Mouse (Mus musculus) cerebellum, adult 11-12 months (tissue): Measurements from ENCODE around the gene Kctd21.

Experiments
- DNase-seq: peaks from one replicate; pipeline ENCODE4 v3.0.0; 2022

The Kctd21 gene

DNA sequence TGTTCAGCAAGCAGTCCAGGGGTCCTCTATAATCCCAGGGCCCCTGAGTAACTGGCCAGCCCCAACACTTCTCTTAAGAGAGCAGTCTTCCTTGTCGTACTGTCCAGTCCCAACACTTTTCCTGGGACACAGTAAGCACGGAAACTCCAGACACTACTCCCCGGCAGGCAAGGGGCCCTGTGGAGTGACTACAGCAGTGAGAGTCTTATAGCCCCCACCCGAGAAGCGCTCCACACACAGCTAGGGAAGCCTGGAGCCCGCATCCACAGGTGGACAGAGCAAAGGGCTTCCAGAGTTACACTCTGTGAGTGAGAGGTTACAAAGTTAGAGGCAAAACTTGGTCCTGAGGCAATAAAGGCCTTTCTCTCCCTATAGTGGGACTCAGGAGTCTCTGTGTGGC lies 17.3 kb downstream of the Kctd21 start:
- no peak for DNase-seq

DNA sequence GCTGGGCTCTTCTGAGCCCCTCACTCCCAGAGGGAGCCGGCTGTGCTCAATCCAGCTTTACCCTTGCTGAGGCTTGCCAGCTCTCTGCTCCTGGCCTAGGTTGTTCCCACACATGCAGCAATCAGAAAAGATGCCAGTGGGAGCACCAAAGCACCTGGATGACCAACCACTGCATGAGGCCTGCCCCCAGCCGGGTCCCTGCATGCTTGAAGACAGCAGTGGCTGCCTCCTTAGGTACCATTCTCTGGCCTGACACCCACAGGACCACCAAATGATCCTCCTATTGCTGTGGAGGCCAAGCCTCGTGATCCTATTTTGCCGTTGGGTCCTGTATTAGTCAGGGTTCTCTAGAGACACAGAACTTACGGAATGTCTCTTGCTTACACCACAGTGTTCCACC lies 18.8 kb downstream of the Kctd21 start:
- peak; percentile 3 for DNase-seq

DNA sequence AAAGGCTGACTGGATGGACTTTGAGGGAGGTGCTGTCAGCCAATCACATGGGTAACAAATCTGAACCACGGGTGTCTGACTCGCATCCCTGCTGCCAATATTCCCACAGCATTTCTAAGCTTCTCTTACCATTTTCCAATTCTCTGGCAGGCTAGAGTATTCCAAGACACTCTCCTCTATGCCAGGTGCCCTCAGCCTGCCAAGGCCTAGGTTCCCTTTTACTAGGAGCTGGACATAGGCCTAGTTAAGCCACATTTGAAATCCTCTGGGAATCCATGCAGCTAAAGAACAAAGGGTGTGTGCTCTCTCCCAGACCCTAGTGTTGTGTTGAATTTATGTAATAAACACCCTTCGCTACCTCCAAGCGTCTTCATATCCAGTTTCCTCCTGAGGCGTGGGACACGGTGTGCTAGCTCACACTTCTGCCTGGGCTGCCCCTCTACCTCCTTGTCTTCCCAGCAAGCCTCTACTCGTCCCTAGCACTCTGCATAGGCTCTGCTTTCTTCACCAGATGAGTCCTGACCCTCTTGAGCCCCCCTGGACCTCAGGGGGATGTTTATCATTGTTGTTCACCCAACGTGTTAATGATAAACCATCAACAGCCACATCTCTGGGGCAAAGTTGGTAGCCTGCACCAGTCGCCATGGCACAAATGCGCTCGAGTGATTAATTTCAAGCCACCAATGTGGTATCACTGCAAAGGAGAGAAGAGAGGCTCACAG lies 19.8 kb downstream of the Kctd21 start:
- peak; percentile 7 for DNase-seq

DNA sequence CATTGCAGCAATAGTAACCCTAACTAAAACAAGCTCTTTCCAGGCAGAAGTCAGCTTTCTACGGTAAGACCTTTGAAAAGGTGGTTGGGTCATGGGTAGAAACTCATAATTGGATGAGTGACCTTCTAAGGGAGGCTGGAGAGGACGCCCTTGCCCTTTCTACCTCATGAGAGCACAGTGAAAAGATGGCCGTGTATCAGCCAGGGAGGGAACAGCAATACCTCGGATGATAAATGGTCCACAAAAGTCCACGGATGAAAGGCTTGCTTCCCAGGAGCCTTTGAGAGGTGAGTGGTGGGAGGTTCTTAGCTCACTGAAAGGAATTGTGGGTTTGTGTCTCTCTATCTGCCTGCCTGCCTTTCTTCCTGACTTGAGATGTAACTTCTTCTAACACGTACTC lies 21.2 kb downstream of the Kctd21 start:
- DNase-seq: peak; percentile 1

DNA sequence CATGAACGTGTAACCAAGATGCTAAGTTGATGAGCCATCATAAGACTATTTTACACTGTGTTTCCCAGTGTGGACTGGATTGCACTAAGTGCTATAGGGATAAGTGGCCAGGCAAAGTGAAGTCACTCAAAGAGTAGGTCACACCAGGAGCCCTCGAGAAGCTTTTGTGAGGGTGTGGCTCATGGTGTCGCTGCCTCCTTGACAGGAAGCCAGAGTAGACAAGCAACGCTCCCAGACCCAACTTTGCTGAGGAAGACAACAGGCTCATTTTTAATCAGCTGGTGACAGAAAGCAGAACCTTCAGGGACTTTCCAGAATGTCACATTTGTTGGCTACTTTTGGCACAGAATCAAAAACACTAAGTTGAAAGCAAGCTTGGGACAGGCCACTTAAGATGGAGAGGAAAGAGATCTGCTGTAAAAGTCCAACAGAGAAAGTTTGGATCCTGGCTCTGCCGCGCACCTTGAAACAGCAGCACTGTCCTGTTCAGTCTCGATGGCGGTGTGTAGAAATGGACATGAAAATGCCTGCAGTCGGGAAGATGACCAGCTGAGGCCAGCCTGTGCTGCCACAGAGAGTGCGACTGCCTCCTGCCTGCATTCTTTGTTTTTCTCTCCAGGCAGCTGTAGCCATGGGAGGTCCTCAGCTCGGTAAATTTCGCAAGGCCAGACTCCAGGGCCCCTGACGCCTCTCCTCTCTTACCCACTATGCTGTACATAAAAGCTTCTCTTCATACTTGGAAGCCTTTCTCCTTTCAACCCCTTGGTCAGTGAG lies 23.1 kb downstream of the Kctd21 start:
- DNase-seq: peak; percentile 3

DNA sequence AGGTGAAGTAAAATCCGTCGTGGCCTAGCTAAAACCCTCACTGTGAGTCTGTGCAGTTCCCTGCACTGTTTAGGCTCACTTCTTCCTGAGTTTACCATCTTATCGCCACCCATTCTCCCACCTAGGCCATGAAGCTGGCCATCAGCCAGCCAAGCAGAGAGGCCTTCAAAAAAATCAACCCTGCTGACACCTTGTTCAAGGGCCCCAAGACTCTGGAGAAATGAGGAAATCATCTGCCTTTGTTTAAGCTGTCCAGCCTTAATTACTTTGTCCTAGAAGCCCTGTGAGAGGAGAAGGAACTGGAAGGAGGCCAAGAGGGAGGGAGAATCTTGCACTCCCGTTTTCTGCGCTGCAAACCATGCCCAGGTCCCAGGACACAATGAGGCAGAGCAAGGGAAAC lies 24.1 kb downstream of the Kctd21 start:
- peak; percentile 0 for DNase-seq

DNA sequence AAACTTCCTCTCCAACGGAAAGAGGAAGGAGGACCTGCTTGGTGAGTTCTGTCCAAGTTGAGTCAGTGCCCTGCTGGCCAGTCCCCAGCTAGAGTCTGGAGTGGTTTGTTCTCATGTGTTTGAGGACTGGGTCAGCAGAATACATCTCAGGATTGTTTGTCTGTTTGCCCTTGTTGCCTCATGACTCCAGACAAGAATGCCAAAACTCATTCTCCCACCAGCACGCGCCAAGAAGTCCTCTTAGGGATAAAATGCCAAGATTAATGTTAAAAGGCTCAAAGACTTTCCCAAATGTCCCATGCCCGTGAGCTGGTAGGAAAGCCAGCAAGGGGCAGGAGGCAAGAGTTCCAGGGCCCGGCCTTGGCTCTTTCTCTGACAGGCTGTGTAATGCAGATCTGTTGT lies 24.7 kb downstream of the Kctd21 start:
- DNase-seq: peak; percentile 14

DNA sequence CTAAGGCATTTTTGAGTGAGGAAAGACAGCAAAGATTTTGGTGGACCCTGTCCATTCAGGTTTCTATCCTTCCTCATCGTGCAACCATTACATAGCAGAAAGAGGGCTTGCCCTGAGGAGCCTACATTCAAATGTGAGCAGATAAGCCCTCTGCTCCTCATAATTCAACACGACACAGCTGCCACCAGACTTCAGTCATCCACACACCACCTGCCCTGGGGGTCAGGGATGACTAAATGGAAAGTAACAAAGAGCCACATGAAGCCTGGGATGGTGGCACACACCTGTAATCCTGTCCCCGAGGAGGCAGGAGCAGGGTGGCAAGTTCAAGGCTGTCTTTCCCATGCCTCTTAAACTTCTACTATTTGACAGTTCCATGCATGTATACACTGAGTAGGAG lies 25.7 kb downstream of the Kctd21 start:
- DNase-seq: no peak

DNA sequence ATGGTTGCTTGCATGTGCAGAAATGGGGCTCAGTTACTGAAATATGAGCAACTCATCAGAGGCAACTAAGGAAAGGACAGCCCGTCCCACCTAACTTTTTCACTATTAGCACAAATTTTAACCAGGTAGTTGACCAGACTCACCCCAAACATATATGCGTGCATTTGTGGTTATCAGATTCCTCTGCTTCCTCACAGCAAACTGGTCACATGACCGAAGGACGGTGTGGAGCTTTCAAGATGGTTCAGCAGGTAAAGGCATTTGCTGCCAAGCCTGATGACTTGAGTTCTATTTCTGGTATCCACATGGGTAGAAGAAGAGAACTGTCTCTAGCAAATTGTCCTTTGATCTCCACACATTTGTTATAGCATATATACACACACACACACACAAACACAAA lies 26.2 kb downstream of the Kctd21 start:
- DNase-seq: no peak

DNA sequence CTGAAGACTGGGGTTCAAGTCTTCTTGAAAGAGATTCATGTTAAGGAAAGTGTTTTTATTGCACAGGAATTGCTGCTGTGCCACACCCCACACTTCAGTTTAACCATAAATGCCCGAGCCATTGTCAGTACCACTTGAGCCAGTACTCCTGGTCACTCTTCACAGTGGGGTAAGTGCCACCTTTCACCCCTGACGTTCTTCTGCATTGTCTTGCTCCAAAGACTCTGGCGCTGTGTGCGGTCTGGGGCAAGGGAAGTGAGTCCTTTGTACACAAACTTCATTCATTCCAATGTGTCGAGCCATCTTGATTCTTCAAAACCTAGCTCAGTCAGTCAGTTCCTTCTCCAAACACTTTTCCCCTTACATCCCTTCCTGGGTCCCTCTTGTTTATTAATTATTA lies 28.0 kb downstream of the Kctd21 start:
- DNase-seq: no peak

DNA sequence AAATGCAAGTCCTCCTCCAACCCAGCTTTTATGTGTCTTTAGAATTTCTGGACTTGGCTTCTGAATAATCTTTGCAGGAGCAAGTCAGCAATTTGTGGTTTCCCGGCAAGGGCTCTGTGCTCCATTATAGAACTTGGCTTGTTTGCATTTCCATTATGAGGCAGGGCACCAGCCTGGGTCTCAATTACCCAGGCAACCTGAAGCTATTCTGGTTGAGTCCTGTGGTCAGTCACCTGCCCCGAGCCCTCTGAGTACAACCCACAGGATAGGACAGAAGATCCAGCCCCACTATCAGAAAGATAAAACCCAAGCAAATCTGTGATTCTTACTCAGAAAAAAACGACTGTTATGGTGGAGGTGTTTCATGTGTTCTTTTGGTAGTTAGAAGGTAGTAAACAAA lies 28.8 kb downstream of the Kctd21 start:
- DNase-seq: peak; percentile 0

DNA sequence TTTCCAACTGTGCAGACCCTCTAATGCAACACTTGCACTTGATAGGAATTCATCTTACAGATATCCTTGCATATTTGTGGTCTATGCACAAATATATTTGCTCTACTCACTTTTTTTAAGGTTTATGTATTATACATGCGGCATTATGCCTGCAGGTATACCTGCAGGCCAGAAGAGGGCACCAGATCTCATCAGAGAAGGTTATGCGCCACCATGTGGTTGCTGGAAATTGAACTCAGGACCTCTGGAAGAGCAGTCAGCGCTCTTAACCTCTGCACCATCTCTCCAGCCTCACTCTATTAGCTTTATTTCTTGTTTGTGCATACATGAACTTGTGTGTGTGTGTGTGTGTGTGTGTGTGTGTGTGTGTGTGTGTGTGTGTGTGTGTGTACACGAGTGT lies 29.3 kb downstream of the Kctd21 start:
- DNase-seq: peak; percentile 1

DNA sequence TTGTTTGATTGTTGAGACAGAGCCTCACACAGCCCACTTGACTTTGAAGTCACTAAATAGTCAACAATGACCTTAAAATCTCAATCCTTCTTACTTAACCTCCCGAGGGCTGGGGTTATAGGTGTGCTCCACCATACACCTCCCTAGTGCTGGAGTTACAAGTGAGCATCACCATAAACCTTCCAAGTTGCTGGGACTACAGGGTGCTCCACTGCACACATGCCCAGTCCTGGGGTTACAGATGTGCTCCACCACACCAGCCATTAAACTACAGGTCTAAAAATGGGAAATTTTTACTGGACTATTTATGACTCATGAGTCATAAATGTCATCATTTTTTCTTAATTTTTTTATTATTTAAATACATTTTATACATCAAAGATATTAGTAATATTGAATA lies 33.8 kb downstream of the Kctd21 start:
- no peak for DNase-seq

DNA sequence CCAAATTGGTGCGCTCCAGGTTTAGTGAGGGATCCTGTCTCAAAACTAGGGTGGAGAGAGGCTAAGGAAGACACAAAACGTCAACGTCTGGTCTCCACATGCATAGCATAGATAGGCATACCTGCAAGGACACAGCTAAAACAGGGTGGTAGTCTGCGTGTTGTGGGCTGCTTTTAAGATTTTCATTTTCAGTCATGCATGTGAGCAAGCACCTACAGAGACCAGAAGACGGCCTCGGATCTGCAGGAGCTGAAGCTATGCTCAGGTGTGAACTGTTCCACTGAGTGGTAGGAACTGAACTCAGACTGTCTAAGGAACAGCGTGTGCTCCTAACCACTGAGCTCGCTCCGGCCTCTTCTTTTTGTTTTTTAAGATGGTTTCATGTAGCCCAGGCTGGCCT lies 43.0 kb downstream of the Kctd21 start:
- DNase-seq: no peak

DNA sequence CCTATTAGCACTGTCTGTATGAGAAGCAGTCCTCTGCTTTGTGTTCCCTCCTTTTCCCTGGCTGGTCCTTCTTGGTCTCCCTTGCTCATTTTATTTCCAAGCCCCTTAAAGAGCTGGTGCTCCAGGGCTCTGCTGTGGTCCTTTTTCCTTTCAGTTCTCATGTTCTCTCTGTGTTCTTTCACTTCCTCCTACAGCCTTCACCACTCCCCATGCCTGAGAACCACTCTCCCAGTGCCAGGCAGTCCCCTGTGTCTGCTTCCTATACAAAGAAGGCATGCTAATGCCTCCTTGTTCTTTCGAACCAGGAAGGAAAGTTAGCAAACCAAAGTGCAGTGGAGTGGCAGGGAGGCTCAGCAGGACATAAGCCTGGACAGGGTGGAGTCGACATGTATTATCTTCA lies 43.8 kb downstream of the Kctd21 start:
- DNase-seq: no peak

DNA sequence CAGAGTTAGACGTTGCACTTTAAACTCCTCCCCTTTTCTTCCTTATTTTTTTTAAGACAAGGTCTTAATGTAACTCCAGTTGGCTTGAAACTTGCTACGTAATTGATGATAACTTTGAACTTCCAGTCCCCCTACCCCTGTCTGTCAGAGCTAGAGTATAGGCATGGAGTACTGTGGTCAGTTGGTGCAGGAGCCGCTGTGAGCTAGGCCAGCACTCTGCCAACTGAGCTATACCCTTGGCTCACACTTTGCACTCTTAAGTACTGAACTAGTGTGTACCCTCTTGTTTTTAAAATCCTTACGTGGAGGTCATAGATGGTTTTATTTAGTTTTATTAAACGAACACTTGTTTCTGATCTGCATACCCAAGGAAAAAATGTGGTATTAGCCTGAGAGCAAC lies 47.2 kb downstream of the Kctd21 start:
- DNase-seq: no peak

DNA sequence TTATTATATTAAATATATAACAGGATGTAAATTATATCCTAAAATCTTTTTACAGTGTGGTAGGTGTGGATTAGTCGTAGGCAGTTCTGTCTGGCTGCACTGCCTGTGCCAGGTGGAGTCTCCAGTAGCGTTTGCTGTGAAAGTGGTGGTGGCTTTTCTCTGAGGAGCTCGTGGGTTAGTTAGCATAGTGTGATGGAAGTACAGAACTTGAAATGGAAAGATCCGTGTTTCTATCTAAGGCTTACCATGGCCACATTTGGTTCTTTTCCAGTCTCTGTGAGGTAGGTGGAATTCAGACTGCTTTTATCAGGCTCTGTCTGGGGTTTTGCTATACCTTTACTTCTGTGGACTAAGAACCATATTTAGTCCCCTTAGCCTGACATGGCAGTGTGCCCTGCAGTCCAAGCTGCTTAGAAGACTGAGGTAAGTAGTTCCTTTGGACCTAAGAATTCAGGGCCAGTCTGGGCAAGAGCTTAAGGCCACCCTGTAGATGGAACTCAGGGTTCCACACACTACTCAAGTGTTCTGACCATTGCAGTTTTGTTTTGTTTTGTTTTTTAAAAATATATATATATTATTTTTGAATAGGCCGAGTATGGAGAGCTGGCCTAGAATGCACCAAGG lies 48.5 kb downstream of the Kctd21 start:
- no peak for DNase-seq

DNA sequence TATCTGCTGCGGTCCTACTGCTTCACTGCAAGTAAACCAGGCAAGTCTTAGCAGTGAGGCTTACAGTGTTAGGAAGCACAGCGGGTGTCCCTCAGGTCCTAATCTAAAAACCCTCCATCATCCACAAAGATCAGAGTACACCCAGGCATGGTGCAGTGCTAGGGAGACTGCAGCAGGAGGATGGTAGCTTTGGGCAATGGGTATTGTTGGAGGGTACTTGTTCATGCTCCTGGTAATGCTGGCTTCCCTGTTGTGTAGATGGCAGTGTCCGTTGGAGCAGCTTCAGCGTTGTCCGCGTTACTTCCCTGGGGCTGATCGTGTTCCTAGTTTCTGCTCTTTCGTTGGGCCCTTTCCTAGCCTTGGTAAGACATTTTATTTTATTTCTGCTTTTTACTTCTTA lies 50.5 kb downstream of the Kctd21 start:
- DNase-seq: no peak

DNA sequence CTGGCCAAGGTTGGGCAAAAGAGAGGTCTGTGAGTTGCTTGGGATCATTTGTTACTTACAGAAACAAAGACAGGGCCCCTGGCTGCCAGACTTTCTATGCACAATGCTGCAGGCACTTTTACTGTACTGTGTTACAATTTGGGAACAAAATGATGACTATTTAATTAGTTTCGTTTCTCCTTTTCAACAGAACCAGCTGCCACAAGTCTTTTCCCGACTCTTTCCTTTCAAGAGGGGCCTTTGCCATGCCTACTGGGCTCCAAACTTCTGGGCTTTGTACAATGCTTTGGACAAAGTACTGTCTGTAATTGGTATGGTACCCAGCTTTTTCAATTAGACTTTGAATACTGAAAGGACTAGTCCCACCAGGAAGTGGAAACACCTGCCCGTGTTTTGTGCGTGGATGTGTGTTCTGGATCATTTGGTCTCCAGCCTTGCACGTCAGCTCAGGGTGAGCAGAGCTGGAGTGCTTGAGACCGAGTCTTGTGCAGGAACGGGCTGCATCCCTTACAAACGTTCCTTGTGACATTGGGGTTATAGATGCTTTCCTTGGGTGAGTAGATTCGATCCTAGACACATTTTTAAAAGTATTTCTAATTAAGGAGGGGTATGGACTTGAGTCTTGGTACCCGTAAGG lies 51.5 kb downstream of the Kctd21 start:
- DNase-seq: no peak

DNA sequence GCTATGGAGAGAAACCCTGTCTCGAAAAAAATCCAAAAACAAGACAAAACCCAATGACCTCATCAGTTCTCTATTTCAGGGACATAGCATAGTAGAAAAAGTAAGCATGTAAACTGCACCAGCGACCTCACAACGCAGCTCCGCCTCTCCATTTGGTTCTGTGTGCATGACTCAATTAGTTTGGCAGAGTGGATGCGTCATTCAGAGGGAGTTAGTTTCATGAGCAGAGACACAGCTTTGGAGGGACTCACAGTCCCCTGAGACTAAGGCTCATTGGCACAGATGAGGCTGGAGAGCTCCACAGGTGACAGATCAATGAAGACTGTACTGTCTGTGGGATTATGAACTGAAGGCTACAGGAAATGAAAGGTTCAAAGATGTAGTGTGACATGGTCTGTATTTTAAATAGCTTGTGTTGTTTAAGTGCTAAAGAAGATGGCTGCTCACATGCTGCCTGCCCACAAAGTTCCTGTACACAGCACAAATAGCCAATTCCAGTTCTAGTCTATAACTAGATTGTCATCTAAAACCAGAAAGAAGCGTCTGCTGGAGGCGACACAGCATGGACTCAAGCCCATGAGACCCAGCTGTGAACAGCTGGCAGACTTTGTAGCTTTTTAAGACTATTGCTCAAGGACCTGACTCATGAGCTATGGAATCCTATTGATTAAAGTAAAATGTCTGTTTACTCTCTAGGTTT lies 54.1 kb downstream of the Kctd21 start:
- DNase-seq: peak; percentile 44

DNA sequence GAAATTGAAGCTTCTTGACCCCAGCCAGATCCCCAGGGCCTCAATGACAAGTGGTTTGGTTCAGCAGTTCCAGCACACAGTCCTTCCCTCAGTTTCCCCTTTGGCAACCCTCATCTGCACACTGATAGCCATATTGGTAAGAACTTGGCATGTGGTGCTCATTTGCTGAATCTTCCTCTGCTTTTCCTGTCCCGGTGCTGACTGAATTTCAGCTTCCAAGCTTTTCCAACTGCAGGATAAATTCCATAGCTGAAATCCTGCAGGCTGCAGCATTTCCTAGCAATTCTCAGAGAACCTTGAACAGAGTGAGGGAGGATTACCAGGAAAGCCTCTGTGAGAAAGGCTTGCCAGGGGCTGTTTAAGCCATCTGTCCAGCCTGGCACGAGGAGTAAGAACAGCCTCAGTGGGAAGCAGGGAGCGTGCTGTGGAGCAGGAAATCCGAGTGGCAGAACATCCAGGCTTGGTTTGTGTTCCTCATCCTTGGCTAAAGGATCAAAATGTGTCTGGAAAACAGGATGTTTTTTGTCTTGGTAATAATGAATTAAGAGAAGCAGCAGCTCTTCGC lies 54.8 kb downstream of the Kctd21 start:
- DNase-seq: peak; percentile 97

DNA sequence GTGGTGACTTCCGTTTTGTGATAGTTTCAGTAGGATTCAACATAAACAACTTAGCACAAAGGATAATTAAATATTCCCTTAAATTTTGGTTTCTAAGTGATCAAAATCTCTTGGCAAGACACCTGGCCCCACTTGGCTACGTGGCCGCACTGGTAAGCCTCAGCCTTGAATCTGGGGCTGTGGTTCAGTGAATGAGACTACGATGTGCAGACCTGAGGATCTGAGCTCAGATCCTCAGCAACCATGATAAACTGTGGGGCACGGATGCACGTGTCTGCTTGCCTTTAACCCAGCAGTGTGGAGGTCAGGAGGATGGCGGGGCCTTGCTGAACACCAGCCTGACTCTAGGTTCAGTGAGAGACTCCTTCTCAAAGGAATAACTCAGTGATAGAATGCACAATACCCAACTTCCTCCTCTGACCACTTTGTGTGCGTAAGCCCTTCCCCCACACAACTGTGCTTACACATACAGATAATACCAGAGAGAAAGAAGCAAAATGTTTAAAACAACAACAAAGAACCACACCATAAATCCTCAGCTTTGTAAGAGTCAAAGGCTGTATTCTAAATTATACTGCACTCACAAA lies 55.5 kb downstream of the Kctd21 start:
- DNase-seq: peak; percentile 55
